Mouse (Mus musculus) bone marrow macrophage, adult 2 months (primary cell): ENCODE results near the gene Hspa12b.

Source experiments
- CTCF ChIP-seq: IDR thresholded peaks from 2 replicates; pipeline ENCODE4 v1.5.1; 2012; ENCODE audit warnings: low read depth, mild to moderate bottlenecking, low read length, moderate library complexity
- POLR2A ChIP-seq: IDR thresholded peaks from 2 replicates; pipeline ENCODE4 v1.6.1; 2012; ENCODE audit warnings: mild to moderate bottlenecking, low read depth, low read length, borderline replicate concordance

GRCm38 (mm10) chr2:131174700-131175099, 47.6 kb downstream of the Hspa12b start:
- no peak for TF ChIP-seq CTCF
- TF ChIP-seq POLR2A, result no peak
